Mouse (Mus musculus) embryonic facial prominence, embryonic 13.5 days (tissue): ENCODE measurements around the gene Sla2. TPM values are rescaled to one million over a fixed set of nuclear protein-coding genes. Genes with fewer than 3 reads are reported as not detected.

ENCODE experiments used
- polyA plus RNA-seq: library from polyadenylated mRNA; unstranded; fragments of >200 nt; fragmentation: Nextera tagmentation; extraction: Ambion mirVana; gene quantifications from 2 replicates; pipeline ENCODE4 v1.2.1, GENCODE M21; 2015

The Sla2 gene
- polyA plus RNA-seq, 1 experiment from 2014 or later = 0.38 TPM

Other genes with a start within 250 kb of the Sla2 start
- gene Myl9, start 111.8 kb downstream of the Sla2 start, polyA plus RNA-seq = 197 TPM in 2 replicates
- 69.6 and 72.6 TPM in 2 replicates for gene Tgif2, start 47.2 kb downstream of the Sla2 start, polyA plus RNA-seq
- gene 4930518I15Rik, start 29.2 kb downstream of the Sla2 start, polyA plus RNA-seq = 13.5 and 14.6 TPM in 2 replicates
- gene Rab5if, start 24.1 kb downstream of the Sla2 start, polyA plus RNA-seq = 158 and 164 TPM in 2 replicates
- 51.0 and 55.6 TPM in 2 replicates for gene Ndrg3, start 104.9 kb upstream of the Sla2 start, polyA plus RNA-seq
- 39.4 and 40.1 TPM in 2 replicates for gene Dsn1, start 120.0 kb upstream of the Sla2 start, polyA plus RNA-seq
- gene Soga1, start 192.1 kb upstream of the Sla2 start, polyA plus RNA-seq = 4.6 and 7.1 TPM in 2 replicates
- gene Tldc2, start 199.9 kb upstream of the Sla2 start, polyA plus RNA-seq = not detected in 2 replicates
- 22.7 and 29.3 TPM in 2 replicates for gene Samhd1, start 248.1 kb upstream of the Sla2 start, polyA plus RNA-seq